Mouse (Mus musculus) ES-E14 (cell line): ENCODE results near the gene Gga2.

Experiments
- CHD2 ChIP-seq: IDR thresholded peaks from 2 replicates; pipeline ENCODE4 v1.6.1; 2014; ENCODE audit warnings: mild to moderate bottlenecking, low read depth, low read length, inconsistent platforms
- HCFC1 ChIP-seq: IDR thresholded peaks from 2 replicates; pipeline ENCODE4 v1.6.1; 2012; ENCODE audit warnings: low read length, inconsistent platforms, borderline replicate concordance; ENCODE audit not compliant: insufficient read depth
- MAFK ChIP-seq: IDR thresholded peaks from 2 replicates; pipeline ENCODE4 v1.6.1; 2014; ENCODE audit warnings: mild to moderate bottlenecking, low read depth, low read length, inconsistent platforms; ENCODE audit not compliant: insufficient read depth

GRCm38 (mm10) chr7:121962571-121962959 is 58.5 kb downstream of the Gga2 start:
- TF ChIP-seq MAFK, result no peak
- no peak for TF ChIP-seq HCFC1
- TF ChIP-seq CHD2, result no peak
